Mouse (Mus musculus) mature B cell (primary cell): Measurements from ENCODE around the gene Mcoln3.

ENCODE experiments used
- in situ Hi-C: fragments of 300-500 bp; cut with MboI; formaldehyde crosslinking; loops from 2 replicates; pipeline ENCODE4 v1.14.3; 2019

Gene Mcoln3

GRCm38 (mm10) chr3:146117258-146117996 is at the start of gene Mcoln3:
TSS of gene Mcoln3 (plus strand) at chr3:146117450.
- in situ Hi-C loops, result no loop called here

- in situ Hi-C loops, result no loop called here
Measured at GRCm38 (mm10) chr3:146069276-146069675, 48.0 kb upstream of the Mcoln3 start.

- in situ Hi-C loops, result no loop called here
Measured at GRCm38 (mm10) chr3:146072780-146073179, 44.5 kb upstream of the Mcoln3 start.

GRCm38 (mm10) chr3:146080241-146080640 is 37.0 kb upstream of the Mcoln3 start:
- in situ Hi-C loops, result no loop called here

GRCm38 (mm10) chr3:146090988-146091657 is 26.1 kb upstream of the Mcoln3 start:
- in situ Hi-C loops, result no loop called here

- in situ Hi-C loops, result no loop called here
Measured at GRCm38 (mm10) chr3:146095066-146095465, 22.2 kb upstream of the Mcoln3 start.

- in situ Hi-C loops, result no loop called here
Measured at GRCm38 (mm10) chr3:146096986-146097385, 20.3 kb upstream of the Mcoln3 start.

- in situ Hi-C loops, result no loop called here
Measured at GRCm38 (mm10) chr3:146097861-146098260, 19.4 kb upstream of the Mcoln3 start.

- in situ Hi-C loops, result no loop called here
Measured at GRCm38 (mm10) chr3:146099925-146100324, 17.3 kb upstream of the Mcoln3 start.

GRCm38 (mm10) chr3:146102049-146102448 is 15.2 kb upstream of the Mcoln3 start:
- in situ Hi-C loops, result no loop called here

GRCm38 (mm10) chr3:146107116-146107849 is 10.0 kb upstream of the Mcoln3 start:
- in situ Hi-C loops, result no loop called here

GRCm38 (mm10) chr3:146107921-146108571 is 9.2 kb upstream of the Mcoln3 start, which contains the start of gene Wdr63:
TSS of gene Wdr63 (minus strand) at chr3:146108130.
- in situ Hi-C loops, result no loop called here

- in situ Hi-C loops, result no loop called here
Measured at GRCm38 (mm10) chr3:146108945-146109344, 8.3 kb upstream of the Mcoln3 start.

- in situ Hi-C loops, result no loop called here
Measured at GRCm38 (mm10) chr3:146110358-146110757, 6.9 kb upstream of the Mcoln3 start.

- in situ Hi-C loops, result no loop called here
Measured at GRCm38 (mm10) chr3:146110916-146111315, 6.3 kb upstream of the Mcoln3 start.

- in situ Hi-C loops, result no loop called here
Measured at GRCm38 (mm10) chr3:146117997-146118457, 777 bp downstream of the Mcoln3 start.

GRCm38 (mm10) chr3:146121310-146122124 is 4.3 kb downstream of the Mcoln3 start:
- in situ Hi-C loops, result no loop called here

GRCm38 (mm10) chr3:146122125-146122420 is 4.8 kb downstream of the Mcoln3 start:
- in situ Hi-C loops, result no loop called here

- in situ Hi-C loops, result no loop called here
Measured at GRCm38 (mm10) chr3:146122807-146123463, 5.7 kb downstream of the Mcoln3 start.

GRCm38 (mm10) chr3:146123464-146123825 is 6.2 kb downstream of the Mcoln3 start:
- in situ Hi-C loops, result no loop called here

- in situ Hi-C loops, result no loop called here
Measured at GRCm38 (mm10) chr3:146127205-146127604, 10.0 kb downstream of the Mcoln3 start.
